Mouse (Mus musculus) left cerebral cortex, postnatal 4 days (tissue): Measurements from ENCODE around the gene Brms1. TPM values are rescaled to one million over a fixed set of nuclear protein-coding genes. Genes with fewer than 3 reads are reported as not detected.

ENCODE experiments used
- DNase-seq: peaks from one replicate; pipeline ENCODE4 v3.0.0-alpha.2; 2022
- intact Hi-C: fragments of 180-260 bp; cut with DNase I; formaldehyde crosslinking; loops from one replicate; pipeline ENCODE4 v1.15.1; 2025
- total RNA-seq, 2 experiments: library from RNA; stranded (reverse); gene quantifications; 2 replicates each; pipeline ENCODE4 v1.2.3; 2021

Brms1 gene
- total RNA-seq, 2 experiments from 2014 or later: 14.5 to 15.5 TPM

DNA sequence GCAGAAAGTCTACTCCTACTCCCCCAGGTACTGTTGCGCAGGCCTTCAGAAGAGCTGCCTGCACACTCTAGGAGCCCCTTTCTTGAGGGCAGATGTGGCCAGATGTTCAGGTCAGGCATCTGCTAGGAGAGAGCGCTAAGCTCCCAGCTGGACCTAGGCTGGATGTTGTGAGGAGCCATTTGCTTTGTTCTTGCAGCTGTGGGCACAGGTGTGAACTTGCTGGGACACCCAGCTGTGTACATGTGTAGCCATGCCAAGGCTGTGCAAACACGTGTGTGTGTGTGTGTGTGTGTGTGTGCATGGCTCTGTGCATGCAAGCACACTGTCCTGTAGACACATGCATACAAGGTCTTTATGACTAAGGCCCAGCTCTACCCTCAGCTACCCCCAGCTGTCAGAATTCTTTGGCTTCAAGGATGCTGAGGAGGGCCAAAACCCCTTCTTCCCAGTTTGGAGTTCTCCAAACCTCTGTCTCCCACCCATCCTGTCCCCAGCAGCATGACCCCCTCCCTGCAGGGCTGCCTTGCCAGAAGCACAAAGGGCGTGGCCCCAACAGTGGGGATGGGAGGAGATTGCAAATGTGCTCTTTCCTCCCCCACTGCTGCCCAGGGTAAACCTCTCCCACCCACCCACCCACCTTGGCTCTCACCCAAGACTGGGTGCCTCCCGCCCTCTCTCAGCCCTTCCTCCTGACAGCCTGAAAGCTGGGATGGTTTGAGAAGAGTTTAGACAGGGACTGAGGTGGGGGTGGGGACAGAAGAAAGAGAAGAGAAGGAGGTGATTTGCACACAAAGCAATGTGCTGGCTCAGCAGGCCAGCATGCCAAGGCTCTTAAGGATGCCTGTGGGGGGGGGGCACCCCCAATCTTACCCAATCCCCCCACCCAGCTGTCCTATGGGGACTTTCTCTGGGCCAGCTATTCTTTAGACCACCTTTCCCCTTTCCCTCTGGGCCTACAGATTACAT lies 19.5 kb downstream of the Brms1 start:
- intact Hi-C loops: no loop called here
- DNase-seq: no peak

DNA sequence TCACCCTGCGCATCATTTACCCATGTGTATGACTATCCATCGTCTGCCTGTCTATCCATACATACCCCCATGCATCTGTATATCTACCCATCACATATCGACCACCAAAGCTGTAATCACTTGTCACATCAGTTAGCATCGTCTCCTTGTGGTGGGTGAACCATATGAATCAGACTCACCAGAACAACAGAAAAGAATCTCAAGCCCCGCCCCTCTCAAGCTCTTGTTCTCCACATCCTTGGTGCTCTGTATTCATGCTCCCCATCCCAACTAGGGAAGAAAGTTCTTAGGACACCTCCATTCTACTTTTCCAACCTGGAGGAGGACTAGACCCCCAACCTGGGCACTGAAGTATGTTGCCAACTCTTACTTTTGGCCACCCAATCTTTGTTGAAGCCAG lies 20.9 kb downstream of the Brms1 start:
- intact Hi-C loops: no loop called here
- DNase-seq: no peak

DNA sequence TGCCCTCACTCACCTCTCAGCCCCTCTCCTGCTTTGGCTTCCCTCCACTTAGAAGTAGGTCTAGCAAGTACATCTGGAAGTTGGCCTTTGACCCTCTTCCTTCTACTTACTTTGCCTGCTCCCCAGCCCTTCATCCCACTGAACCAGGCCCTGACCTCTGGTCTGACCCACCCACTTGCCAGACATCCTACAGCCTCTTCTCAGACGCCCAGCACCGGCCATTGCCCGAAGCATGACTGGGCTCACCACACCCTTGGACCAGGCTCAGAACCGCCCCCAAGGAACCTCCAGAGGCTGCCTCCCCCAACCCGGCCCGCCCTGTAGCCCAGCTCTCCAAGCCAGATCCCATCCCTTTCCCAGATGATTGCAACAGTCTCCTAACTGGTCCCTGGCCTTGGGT lies 21.3 kb downstream of the Brms1 start:
- DNase-seq: no peak
- intact Hi-C loops: no loop called here

DNA sequence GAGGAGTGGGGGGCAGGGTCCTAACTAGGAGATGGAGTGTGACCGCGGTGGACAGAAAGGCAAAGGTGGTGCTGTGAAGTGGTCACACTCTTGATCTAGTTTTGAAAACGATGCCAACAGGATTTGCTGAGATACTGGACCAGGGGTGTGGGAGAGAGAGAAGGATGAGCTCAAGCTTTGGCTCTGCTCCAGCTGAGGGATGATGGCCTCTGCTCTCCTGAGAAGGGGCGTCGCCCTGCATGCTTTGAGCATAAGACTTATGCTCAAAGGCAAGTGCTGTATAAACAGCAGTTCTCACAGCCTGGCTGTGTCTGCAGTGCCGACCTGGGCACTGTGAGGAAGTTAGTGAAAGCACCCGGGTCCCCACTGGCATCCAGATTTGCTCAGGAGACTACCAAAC lies 23.9 kb downstream of the Brms1 start:
- DNase-seq: no peak
- intact Hi-C loops: no loop called here

DNA sequence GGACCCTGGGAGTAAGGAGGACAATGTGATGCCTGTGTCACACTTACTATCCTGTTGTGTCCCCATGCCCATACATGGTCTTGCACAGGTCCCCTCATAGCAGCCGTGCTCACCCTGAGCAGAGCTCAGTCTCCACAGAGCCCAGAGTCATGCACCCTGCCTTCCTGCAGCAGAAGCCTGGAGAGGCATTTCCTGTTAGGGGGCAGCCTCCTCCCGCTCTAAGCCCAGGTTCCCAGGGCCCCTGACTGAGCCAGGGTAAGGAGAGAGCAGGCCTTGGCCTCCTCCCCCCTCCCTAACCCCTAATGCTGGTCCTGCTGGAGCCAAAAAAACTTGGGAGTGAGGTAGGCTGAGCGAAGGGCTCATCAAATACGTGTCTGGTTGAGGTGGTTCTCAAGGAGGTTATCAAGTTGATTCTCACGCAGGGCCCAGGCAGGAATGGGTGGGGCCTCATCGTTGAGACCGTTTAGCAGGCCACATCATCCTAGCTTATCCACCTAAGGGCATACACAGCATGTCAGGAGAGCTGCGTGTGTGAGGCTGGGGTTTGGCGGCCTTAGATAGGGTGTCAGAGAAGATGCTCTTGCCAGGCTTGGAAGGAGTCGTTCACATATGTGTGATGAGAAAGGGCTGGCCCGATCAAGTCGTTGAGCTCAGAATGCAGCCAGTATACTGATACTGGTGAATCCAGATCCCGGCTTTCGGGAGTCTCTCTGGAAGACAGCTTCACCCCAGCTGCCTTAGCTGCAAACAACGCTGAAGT lies 26.1 kb downstream of the Brms1 start:
- intact Hi-C loops: no loop called here
- no peak for DNase-seq

DNA sequence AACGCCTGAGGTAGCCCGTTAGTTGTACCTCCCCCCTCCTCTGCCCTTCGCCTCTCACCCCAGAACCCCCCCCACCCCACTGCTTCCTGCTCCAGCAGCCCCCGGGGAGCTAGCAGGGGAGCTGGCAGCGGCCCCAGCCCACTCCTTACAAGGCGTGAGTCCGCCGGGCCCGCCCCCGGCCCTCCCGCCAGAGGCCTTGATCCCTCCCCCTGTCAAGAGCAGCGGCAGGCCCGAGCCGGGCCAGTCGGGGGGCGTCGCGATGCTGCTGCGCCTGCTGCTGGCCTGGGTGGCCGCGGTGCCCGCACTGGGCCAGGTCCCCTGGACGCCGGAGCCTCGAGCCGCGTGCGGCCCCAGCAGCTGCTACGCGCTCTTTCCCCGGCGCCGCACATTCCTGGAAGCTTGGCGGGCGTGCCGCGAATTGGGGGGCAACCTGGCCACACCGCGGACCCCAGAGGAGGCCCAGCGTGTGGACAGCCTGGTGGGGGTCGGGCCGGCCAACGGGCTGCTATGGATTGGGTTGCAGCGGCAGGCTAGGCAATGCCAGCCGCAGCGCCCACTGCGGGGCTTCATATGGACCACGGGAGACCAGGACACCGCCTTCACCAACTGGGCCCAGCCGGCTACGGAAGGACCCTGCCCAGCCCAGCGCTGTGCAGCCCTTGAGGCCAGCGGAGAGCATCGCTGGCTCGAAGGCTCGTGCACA lies 26.9 kb downstream of the Brms1 start, which contains the start of gene Cd248:
Gene Cd248 (plus strand): TSS at position 212 of the 703 bp plus-strand sequence.
- intact Hi-C loops: no loop called here
- DNase-seq: peak; percentile 73

DNA sequence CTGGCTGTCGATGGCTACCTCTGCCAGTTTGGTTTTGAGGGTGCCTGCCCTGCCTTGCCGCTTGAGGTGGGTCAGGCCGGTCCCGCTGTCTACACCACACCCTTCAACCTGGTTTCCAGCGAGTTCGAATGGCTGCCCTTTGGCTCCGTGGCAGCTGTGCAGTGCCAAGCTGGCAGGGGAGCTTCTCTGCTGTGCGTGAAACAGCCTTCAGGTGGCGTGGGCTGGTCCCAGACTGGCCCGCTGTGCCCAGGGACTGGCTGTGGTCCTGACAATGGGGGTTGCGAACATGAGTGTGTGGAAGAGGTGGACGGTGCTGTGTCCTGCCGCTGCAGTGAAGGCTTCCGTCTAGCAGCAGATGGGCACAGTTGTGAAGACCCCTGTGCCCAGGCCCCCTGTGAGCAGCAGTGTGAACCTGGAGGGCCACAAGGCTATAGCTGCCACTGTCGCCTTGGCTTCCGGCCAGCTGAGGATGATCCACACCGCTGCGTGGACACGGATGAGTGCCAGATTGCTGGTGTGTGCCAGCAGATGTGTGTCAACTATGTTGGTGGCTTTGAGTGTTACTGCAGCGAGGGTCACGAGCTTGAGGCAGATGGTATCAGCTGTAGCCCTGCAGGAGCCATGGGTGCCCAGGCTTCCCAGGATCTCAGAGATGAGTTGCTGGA lies 27.5 kb downstream of the Brms1 start:
- peak; percentile 49 for DNase-seq
- intact Hi-C loops: no loop called here

DNA sequence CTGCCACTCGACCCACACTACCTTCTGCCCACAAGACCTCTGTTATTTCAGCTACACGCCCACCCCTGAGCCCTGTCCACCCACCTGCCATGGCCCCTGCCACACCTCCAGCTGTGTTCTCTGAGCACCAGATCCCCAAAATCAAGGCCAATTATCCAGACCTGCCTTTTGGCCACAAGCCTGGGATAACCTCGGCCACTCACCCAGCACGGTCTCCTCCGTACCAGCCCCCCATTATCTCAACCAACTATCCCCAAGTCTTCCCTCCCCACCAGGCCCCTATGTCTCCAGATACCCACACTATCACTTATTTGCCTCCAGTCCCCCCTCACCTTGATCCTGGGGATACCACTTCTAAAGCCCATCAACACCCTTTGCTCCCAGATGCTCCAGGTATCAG lies 28.3 kb downstream of the Brms1 start:
- DNase-seq: no peak
- intact Hi-C loops: no loop called here

DNA sequence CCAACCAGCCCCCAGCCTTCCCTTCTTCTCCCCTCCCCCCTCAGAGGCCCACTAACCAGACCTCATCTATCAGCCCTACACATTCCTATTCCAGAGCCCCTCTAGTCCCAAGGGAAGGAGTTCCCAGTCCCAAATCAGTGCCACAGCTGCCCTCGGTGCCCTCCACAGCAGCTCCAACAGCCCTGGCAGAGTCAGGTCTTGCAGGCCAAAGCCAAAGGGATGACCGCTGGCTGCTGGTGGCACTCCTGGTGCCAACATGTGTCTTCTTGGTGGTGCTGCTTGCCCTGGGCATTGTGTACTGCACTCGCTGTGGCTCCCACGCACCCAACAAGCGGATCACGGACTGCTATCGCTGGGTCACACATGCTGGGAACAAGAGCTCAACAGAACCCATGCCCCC lies 28.8 kb downstream of the Brms1 start:
- DNase-seq: no peak
- intact Hi-C loops: no loop called here

DNA sequence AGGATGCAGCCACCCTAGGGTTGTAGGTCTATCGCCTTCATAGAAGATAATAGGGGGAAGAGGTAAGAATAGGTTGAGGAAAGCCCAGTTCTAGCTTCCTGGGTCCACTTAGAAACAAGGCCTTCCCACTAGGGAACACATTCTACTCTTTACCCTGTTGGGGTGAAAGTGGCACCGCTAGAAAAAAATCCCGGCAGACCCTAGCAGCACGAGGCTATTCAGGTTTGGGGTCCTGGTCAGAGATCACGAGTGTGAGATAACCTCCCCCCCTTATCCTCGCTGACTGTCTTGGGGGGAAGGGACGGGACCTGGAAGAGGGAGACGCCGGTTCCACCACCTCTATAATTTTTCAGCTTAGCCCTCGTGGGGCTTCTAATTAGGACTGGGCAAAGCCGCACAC lies 29.9 kb downstream of the Brms1 start:
- no peak for DNase-seq
- intact Hi-C loops: no loop called here

DNA sequence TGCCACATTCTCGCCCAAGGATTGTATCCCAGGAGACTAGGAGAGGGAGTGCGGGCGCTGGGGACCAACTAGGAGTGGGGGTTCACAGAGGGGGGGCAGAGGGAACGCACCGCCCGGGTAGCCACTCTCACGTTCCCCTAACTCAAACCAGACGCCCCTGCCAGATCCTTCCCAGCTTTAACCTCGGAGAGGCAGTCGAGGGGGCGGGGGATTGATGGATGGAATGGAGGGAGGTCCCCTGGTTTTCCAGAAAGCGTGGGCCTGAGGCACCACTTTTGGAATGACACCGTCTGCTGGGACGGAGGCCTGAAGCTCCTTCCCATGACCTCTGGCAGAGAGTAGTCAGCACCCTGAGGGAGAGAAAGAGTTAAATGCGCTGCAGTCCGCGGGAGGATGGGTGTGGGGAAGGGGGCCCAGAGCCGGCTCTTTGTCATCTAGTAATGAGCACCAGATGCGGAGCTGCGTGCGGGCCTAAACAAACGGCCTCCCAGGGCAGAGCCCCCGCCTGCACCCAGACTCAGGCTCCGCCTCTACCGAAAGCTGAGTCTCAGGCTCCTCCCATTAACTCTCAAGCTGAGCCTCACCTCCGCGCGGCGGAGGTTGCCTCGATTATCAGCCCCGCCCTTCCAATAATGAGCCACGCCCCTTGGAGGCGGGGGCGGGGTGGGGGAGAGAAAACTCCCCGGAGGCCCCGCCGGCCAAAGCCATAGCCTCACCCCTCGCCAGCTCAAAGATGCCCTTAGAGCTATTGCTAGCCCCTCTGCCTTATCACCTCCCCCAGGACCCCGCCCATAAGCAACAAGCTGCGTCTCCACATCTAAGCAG lies 30.6 kb downstream of the Brms1 start:
- peak; percentile 41 for DNase-seq
- intact Hi-C loops: no loop called here

DNA sequence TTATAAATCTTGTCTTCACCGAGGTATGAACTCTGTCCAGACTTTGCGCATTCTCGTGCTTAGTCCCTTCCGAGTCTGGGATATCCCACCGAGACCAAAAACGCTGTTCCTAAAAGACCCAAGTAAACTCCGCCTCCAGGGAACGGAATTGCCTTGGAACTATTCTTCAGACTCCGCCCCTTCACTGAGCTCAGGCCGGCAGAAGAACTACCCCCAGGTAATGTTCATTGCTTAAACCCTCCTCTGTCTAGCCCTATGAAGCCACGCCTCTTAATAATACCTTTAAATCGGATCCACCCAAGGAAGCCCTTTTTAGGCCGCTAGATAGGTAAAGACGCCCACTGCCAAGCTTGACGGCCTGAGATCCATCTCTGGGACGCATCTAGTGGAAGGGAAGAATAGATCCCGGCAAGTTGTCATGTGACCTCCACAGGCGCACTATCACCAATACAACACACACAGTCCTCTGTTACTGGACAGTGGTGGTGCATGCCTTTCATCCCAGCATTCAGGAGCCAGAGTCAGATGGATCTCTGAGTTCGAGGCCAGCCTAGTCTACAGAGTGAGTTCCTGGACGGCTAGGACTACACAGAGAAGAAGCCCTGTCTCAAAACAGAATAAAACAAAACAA lies 31.4 kb downstream of the Brms1 start:
- intact Hi-C loops: no loop called here
- no peak for DNase-seq

DNA sequence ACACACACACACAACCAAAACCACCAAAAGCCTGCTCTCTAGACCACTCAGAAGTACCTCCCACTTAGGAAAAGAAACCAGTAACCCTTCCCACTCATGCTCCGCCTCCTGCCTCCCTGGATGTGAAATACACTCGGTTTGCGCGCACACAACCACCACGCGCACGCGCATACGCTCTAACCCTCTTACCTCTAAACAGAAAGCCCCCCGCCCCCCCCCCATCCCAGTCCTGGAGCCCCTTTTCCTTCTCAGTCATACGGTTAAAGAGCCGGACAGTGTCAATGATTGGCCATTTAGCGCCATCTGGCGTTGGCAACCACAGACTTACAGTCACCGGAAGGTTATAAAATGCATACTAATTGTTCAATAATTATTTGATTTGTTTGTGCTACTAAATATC lies 31.9 kb downstream of the Brms1 start:
- peak; percentile 74 for DNase-seq
- intact Hi-C loops: no loop called here

DNA sequence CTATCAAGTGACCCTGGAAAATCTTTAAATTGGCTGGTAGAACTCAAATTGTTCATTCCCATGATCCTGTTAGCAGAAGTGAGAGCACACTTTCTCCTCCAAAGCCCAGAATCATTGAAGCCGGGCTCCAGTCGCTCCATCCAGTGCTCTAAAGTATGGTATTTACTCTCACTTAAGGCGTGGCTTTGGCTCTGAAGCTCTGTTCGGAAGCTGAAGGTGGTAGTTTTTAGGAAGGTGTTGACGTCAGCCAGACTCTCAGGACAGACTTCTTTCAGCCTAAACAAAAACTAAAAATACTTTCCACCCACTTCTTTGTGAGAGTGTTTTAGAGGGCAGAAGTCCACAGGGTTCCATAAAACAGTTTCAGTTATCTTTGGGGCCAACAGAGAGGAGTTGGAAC lies 32.4 kb downstream of the Brms1 start:
- intact Hi-C loops: no loop called here
- no peak for DNase-seq

DNA sequence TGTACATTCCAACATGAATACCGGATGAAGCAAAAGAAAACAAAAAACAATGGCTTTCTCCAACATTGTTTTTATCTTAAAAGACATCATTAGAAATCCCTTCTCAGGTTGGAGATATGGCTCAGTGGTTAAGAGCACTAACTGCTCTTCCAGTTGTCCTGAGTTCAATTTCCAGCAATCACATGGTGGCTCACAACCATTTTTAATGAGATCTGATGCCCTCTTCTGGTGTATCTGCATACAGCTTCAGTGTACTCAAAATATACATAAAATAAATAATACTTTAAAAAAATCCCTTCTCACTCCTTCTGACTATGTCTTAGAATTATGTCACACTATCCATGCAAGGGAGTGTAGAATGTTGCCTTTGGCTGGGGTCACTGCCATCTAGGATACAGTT lies 38.1 kb downstream of the Brms1 start:
- DNase-seq: no peak
- intact Hi-C loops: no loop called here

DNA sequence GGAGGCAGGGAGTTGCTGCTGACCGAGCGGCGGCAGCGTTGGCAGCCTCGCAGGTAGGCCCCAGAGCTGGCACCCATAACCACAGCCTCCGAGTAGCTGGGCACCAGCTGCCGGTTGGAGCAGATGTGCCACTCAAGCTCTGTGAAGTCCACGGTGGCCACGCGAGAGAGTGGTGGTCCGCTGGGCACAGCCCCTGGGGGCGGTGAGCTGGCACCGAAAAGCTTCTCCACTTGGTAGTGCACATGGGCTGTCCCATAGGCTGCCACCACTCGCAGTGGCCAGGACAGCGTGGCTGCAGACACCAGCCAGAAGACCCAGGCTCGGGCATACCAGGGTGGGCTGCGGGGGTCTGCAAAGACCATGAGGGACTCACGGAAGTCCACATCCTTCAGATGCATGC lies 40.9 kb downstream of the Brms1 start:
- no peak for DNase-seq
- intact Hi-C loops: no loop called here

DNA sequence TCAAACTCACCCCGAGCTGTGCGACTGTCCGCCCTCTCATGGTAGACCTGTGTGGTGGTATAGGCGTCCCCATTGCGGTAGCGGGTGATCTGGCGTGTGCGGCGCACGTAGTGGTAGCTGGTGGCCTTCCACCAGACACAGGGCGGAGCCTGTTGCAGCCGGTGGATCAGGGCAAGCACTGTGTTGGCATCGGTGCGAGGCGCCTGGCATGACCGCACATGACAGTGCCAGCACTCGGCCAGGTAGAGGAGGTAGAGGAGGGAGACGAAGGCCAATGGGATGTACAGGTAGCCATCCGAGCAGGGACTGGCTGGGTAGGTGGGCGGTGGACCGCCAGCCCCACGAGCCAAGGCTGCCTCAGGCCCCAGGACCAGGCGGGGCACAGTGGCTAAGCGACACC lies 41.4 kb downstream of the Brms1 start:
- DNase-seq: no peak
- intact Hi-C loops: no loop called here

DNA sequence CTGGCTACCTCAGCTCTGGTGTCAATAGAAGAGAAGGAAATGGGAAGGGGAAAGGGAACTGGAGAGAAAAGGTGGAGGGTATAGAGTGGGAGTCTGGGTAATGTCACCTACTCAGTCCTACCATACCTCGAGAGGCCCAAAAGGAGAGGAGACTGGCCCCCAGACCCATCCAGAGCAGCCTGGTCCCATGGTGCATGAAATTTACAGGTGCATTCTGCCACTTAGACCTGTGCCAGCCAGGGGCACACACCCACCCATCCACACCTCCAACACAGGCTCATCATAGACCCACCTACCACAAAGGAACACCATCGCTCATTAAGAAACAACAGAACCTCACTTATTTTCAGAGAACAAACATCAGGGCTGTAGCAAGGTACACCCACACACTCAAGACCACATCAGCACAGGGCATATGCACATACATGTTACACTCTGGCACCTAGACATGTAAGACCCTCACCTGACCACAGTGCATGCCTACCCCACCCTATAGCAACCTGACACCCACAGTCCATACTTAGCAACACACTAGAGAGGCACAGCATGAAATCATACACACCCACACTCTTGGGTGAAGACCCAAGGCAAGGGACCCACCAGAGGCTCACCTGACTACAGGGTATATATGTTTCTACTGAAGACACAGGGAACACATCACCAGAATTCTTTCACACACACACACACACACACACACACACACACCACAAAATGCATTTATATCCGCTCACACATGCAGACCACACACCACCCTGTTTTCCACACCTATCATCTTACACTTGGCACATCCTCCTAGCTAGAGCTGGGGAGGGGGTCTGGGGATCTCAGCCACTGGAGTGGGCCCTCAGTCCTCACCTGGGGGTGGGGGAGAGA lies 43.0 kb downstream of the Brms1 start:
- intact Hi-C loops: no loop called here
- no peak for DNase-seq

DNA sequence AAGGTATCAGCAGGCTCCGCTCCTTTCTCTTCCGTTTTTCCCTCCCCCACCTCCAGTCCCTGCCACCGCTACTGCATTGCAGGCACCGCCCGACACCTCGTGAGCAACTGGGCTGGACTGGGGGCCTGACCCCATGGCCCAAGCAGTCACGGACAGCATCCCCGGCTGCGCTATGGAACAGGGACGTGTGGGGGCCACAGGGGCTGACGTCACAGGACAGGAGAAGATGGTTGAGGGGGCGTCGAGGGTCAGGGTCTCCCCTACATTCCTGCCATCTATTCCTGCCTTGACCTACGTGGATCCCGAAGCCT lies 43.6 kb downstream of the Brms1 start:
- intact Hi-C loops: no loop called here
- no peak for DNase-seq
